Mouse (Mus musculus): ENCODE data around the gene Olfr1326-ps1.

The Olfr1326-ps1 gene

GRCm38 (mm10) chrX:74574788-74575187 is at the start of gene Olfr1326-ps1:
Gene Olfr1326-ps1, minus strand, starts transcription at chrX:74574888.
- no peak for DNase-seq (ENCODE audit: low read depth, low spot score)

DNA sequence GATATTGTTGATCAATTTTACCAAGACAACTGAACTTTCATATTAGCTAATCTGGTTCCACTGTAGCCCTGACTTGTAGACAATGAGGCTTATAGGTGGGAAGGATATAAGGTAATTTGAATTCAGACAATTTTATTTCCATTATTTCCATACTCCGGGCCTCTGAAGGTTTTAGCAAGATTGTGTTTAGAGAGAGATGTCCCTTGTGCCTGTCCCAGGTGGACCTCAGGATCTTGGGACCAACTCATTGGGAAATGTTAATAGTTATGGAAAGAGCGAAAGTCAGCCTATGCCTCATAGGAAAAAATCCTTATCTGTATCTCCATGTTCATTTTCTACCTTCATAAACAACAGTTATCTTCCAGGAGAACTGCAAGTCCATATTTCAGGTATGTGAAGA is 17.7 kb upstream of the Olfr1326-ps1 start, which contains the start of gene Olfr1325:
TSS of gene Olfr1325 (plus strand) at position 301 of the 400 bp plus-strand sequence.
- DNase-seq (ENCODE audit: low read depth, low spot score) = no peak

Measured in mesoderm, embryonic 11.5 days (tissue).